Mouse (Mus musculus): ENCODE measurements around the gene Ccdc86. TPM values are rescaled to one million over a fixed set of nuclear protein-coding genes. Genes with fewer than 3 reads are reported as not detected.

Gene Ccdc86
- polyA plus RNA-seq, 1 experiment from 2014 or later: 9.8 TPM

DNA sequence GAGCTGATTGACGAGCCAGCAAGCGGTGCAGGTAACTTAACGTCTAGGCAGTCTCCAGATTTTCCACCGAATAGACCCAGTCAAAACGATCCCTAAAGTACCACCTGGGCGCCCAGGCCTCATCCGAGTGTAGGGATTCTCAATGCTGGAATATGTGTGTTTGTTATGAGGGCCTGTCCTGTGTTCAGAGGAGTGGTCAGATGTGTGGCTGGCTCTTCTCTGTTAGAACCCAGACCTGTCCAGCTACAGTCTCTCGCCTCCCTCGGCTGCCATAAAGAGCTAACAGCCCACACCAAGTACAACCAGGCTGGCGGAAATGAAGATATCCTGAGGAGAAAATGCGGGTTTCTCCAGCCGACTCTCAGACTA lies 10.9 kb upstream of the Ccdc86 start:
- no peak for ATAC-seq (ENCODE audit: low read depth)
- H3K9ac ChIP-seq (replicated peaks; ENCODE audit: low read depth, low read length): no peak overlapping the region
- no peaks in the 10 kb centered on the region for H3K27me3 ChIP-seq (ENCODE audit: control insufficient read depth, insufficient read depth, low read length)
- H3K27ac ChIP-seq (ENCODE audit: low read depth, low read length): no peak overlapping the region
- 41% methylated on average over 12 of the region's 12 CpGs for WGBS
- no peaks in the 10 kb centered on the region for H3K4me1 ChIP-seq (ENCODE audit: control insufficient read depth, insufficient read depth, low read length)
- no peak overlapping the region for H3K4me3 ChIP-seq (ENCODE audit: low read depth, low read length)
- no peaks in the 10 kb centered on the region for H3K9me3 ChIP-seq (ENCODE audit: control insufficient read depth, low read length)
- no peak overlapping the region for H3K4me2 ChIP-seq (ENCODE audit: low read depth, low read length)
- no peaks in the 10 kb centered on the region for H3K36me3 ChIP-seq (ENCODE audit: control insufficient read depth, insufficient read depth, low read length)

DNA sequence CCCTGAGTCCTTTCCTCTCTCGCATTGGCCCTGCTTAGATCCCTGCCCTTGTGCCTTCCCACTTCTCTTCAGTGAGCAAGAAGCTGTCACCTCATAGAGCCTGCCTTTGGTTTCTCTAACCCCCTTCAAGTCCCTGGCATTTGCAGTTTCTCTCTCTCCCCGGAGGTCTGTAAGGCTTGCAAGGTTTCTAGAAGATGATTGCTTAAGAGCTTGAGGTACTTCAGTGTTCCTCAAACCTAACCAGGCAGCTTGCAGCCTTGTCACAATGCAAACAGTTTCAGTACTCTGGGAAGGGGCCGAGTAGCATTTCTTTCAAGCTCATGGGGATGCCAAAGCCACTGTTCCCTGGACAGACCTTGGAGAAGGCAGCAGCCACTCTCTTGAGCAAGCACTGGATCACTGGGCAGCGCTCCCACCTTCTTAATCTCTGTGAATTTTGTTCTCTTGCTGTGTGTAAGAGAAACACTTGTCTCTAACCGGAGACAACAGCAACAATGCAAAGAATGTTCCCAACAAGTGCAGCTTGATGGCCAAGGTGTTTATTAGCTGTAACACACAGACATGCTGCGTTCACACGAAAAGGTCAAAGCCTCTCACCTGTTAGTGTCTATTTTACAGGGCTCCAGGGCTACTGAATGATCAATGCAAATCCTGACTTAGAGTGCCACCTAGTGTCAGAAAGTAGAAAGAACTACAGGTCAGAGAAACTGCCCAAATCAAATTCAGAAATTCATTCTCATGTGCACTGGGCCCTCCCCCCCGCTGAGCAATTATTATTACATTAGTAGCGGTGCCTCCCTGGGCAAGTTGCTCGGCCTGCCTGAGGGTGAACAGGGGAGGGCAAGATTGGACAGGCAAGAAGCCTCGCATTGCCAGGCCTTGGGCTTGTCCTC lies 10.3 kb upstream of the Ccdc86 start:
- Histone ChIP-seq H3K4me1 (ENCODE audit: control insufficient read depth, insufficient read depth, low read length) (no peaks in the 10 kb centered on the region), H3K36me3 (ENCODE audit: control insufficient read depth, insufficient read depth, low read length) (no peaks in the 10 kb centered on the region), H3K27me3 (ENCODE audit: control insufficient read depth, insufficient read depth, low read length) (no peaks in the 10 kb centered on the region), H3K4me2 (ENCODE audit: low read depth, low read length) (no peak overlapping the region), H3K9me3 (ENCODE audit: control insufficient read depth, low read length) (no peaks in the 10 kb centered on the region), H3K9ac (replicated peaks; ENCODE audit: low read depth, low read length) (no peak overlapping the region), H3K27ac (ENCODE audit: low read depth, low read length) (no peak overlapping the region), H3K4me3 (ENCODE audit: low read depth, low read length) (no peak overlapping the region)
- WGBS: 34% methylated on average over 11 of the region's 11 CpGs
- ATAC-seq (ENCODE audit: low read depth): peak; percentile 76

DNA sequence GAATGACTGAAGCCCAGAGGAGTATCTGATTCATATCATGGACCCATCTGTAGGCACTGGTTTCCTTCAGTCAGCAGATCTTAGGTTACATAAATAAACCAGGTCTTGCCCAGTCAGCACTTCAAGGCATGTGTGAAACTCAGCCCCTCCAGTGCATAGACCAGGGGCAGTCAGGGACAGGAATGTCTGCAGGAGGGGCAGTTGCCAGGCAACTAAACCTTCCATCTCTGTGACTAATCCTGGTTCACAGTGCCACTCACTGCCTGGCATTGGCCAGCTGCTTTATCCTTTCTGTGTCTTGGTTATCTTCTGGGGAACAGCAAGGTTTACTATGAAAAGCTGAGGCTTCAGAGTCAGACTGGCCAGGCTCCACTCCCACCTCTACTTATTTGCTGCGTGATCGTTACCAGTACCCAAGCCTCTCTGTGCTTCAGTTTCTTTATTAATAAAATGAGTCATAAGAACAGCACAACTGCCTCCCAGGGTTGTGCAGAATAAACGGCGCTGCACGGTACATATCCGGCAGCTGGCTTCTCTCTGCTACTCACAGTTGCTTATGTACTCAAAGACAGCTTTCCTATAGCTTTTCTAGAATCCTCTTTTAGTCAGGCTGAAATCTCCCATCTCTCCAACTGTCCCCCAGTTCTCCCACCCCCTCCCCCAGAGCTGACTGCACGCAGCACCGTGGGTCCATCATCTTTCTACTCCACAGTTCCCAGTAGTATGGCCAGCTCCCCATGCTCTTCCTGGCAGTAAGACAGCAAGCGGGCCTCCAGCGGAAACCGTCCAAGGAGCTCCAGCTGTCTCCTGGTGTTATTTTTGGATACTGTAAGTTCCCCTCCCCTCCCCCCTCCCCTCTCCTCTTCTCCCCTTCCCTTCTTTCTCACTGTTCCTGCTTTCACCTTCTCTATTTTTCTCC lies 3.2 kb upstream of the Ccdc86 start:
- Histone ChIP-seq H3K27ac (ENCODE audit: low read depth, low read length) (no peak overlapping the region), H3K36me3 (ENCODE audit: control insufficient read depth, insufficient read depth, low read length) (no peaks in the 10 kb centered on the region), H3K9me3 (ENCODE audit: control insufficient read depth, low read length) (no peaks in the 10 kb centered on the region), H3K4me3 (ENCODE audit: low read depth, low read length) (no peak overlapping the region), H3K27me3 (ENCODE audit: control insufficient read depth, insufficient read depth, low read length) (no peaks in the 10 kb centered on the region), H3K4me1 (ENCODE audit: control insufficient read depth, insufficient read depth, low read length) (peaks cover 15% of the 10 kb centered on the region), H3K4me2 (ENCODE audit: low read depth, low read length) (no peak overlapping the region), H3K9ac (replicated peaks; ENCODE audit: low read depth, low read length) (no peak overlapping the region)
- 73% methylated on average over 11 of the region's 11 CpGs for WGBS
- ATAC-seq (ENCODE audit: low read depth): no peak

DNA sequence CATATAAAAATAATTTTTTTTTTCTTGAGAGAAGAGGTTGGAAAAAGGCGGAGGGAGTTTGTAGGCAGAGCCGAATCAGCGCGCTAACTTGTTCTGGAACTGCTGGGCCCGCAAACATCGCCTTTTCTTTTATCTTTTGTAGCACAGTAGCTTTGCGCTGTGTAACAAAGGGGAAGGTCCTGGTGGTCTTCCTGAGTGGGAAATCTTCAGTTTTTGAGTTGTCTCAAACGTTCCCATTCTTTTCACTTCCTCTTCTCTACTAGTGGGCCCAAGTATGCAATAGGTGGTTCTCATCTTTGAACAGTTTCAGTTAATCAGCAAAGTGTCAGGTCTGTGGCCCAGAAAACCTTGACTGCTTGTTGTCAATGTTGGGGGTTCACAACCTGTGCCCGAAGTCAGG lies 492 bp upstream of the Ccdc86 start:
- peak overlapping the region; percentile 54 for H3K4me3 ChIP-seq (ENCODE audit: low read depth, low read length)
- peak overlapping the region; percentile 28; the same call in 1 of the 2 replicates for H3K9ac ChIP-seq (replicated peaks; ENCODE audit: low read depth, low read length)
- peaks cover 20% of the 10 kb centered on the region for H3K4me1 ChIP-seq (ENCODE audit: control insufficient read depth, insufficient read depth, low read length)
- peak; percentile 1; the same call in 1 of the 2 replicates for ATAC-seq (ENCODE audit: low read depth)
- no peaks in the 10 kb centered on the region for H3K27me3 ChIP-seq (ENCODE audit: control insufficient read depth, insufficient read depth, low read length)
- H3K9me3 ChIP-seq (ENCODE audit: control insufficient read depth, low read length): no peaks in the 10 kb centered on the region
- peaks cover 4% of the 10 kb centered on the region; the same call in 1 of the 2 replicates for H3K36me3 ChIP-seq (ENCODE audit: control insufficient read depth, insufficient read depth, low read length)
- H3K4me2 ChIP-seq (ENCODE audit: low read depth, low read length): peak overlapping the region; percentile 100
- peak overlapping the region; percentile 39; the same call in 1 of the 2 replicates for H3K27ac ChIP-seq (ENCODE audit: low read depth, low read length)
- 34% methylated on average over 9 of the region's 9 CpGs for WGBS

DNA sequence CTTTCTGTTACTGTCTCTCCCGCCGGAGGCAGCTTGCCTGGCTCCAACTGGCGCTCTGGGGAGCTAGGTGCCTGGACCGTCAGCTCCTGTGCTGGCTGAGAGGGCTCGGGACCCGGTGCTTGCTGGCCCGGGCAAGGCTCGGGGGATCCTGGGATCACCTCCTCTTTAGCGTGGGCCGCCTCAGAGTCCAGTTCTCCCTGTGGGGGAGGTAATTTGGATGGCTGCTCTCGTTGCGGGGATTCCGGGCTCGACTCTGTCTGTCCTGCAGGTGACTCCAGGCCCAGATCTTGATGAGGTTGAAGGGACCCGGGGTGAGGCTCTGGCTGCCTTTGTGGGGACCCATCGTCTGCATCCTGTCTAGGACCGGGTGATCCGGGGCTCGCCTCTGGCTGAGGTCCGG lies 650 bp downstream of the Ccdc86 start:
- 0 out of 2 replicates have a peak, but pooled peaks have one; percentile 1 for ATAC-seq (ENCODE audit: low read depth)
- Histone ChIP-seq H3K4me3 (ENCODE audit: low read depth, low read length) (peak overlapping the region; percentile 54), H3K27me3 (ENCODE audit: control insufficient read depth, insufficient read depth, low read length) (no peaks in the 10 kb centered on the region), H3K4me1 (ENCODE audit: control insufficient read depth, insufficient read depth, low read length) (peaks cover 20% of the 10 kb centered on the region), H3K36me3 (ENCODE audit: control insufficient read depth, insufficient read depth, low read length) (peaks cover 16% of the 10 kb centered on the region), H3K9ac (replicated peaks; ENCODE audit: low read depth, low read length) (peak overlapping the region; percentile 80), H3K27ac (ENCODE audit: low read depth, low read length) (no peak overlapping the region), H3K9me3 (ENCODE audit: control insufficient read depth, low read length) (no peaks in the 10 kb centered on the region), H3K4me2 (ENCODE audit: low read depth, low read length) (peak overlapping the region; percentile 100)
- whole genome bisulfite sequencing: under 1% methylated on average over 20 of the region's 20 CpGs

DNA sequence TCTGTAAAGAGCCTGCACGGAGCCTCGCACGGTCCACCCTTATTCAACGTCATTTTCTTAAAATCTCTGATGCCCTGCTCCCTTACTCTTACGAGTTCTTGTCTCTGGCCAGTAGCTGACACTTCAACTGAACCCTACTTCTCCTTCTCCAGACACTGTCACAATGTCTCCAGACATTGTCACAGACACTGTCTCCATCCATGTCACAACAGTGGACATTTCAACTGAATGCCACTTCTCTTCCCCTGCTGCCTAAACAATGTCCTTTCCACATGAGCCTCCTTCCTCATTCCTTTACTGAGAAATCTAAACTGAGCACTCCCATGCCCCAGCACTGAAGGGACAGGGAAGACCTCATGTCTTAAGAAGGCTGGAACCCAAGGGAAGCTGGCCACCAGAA lies 1.8 kb downstream of the Ccdc86 start:
- Histone ChIP-seq H3K27ac (ENCODE audit: low read depth, low read length) (no peak overlapping the region), H3K9me3 (ENCODE audit: control insufficient read depth, low read length) (no peaks in the 10 kb centered on the region), H3K36me3 (ENCODE audit: control insufficient read depth, insufficient read depth, low read length) (peaks cover 27% of the 10 kb centered on the region), H3K4me3 (ENCODE audit: low read depth, low read length) (peak overlapping the region; percentile 54; the same call in 1 of the 2 replicates), H3K4me1 (ENCODE audit: control insufficient read depth, insufficient read depth, low read length) (peaks cover 20% of the 10 kb centered on the region), H3K4me2 (ENCODE audit: low read depth, low read length) (peak overlapping the region; percentile 100), H3K27me3 (ENCODE audit: control insufficient read depth, insufficient read depth, low read length) (no peaks in the 10 kb centered on the region), H3K9ac (replicated peaks; ENCODE audit: low read depth, low read length) (peak overlapping the region; percentile 32; the same call in 1 of the 2 replicates)
- no peak for ATAC-seq (ENCODE audit: low read depth)
- WGBS: 92% methylated on average over 5 of the region's 5 CpGs

DNA sequence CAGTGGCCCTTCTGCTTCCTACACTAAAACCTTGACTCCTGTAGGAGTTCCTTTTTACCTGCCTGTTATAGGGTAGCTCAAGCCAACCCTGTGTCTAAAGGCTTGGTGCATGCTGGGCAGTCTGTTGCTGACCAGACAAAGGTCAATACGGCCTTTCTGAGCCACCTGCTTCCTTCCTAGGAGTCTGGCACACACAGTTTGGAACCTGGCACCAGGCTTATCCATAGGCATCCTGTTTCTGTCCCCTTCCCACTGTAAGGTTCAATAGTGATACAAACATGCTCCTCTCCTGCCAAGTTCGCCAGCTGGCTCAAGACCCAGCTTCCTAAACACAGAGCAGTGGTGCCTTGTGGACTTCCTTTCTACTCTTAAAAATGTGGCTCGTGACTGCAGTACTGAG lies 2.6 kb downstream of the Ccdc86 start:
- Histone ChIP-seq H3K4me1 (ENCODE audit: control insufficient read depth, insufficient read depth, low read length) (peaks cover 20% of the 10 kb centered on the region), H3K36me3 (ENCODE audit: control insufficient read depth, insufficient read depth, low read length) (peaks cover 29% of the 10 kb centered on the region), H3K27ac (ENCODE audit: low read depth, low read length) (no peak overlapping the region), H3K27me3 (ENCODE audit: control insufficient read depth, insufficient read depth, low read length) (no peaks in the 10 kb centered on the region), H3K9ac (replicated peaks; ENCODE audit: low read depth, low read length) (no peak overlapping the region), H3K9me3 (ENCODE audit: control insufficient read depth, low read length) (no peaks in the 10 kb centered on the region), H3K4me3 (ENCODE audit: low read depth, low read length) (no peak overlapping the region), H3K4me2 (ENCODE audit: low read depth, low read length) (no peak overlapping the region)
- ATAC-seq (ENCODE audit: low read depth): no peak
- WGBS: 90% methylated on average over 3 of the region's 3 CpGs

DNA sequence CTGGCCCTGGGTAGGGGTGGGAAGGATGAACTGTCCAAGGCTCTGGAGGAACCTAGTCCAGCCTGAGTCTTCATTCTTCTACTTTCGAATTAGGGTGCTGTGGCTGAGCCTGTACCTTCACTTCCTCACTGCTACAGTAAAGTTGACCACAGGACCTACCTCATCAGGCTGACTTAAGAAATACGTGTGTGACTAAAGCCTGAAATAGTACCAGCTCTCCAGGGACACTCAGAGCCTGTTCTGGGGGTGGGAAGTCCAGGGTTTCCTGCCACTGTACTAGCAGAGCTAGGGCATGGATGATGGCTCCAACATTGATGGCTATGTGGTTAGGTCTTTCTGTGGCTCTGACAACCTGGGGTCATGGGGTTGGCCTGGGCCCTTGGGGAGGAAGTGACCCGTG lies 5.1 kb downstream of the Ccdc86 start:
- Histone ChIP-seq H3K36me3 (ENCODE audit: control insufficient read depth, insufficient read depth, low read length) (peaks cover 29% of the 10 kb centered on the region), H3K27me3 (ENCODE audit: control insufficient read depth, insufficient read depth, low read length) (no peaks in the 10 kb centered on the region), H3K4me3 (ENCODE audit: low read depth, low read length) (no peak overlapping the region), H3K4me1 (ENCODE audit: control insufficient read depth, insufficient read depth, low read length) (peaks cover 26% of the 10 kb centered on the region), H3K4me2 (ENCODE audit: low read depth, low read length) (no peak overlapping the region), H3K9me3 (ENCODE audit: control insufficient read depth, low read length) (no peaks in the 10 kb centered on the region), H3K9ac (replicated peaks; ENCODE audit: low read depth, low read length) (no peak overlapping the region), H3K27ac (ENCODE audit: low read depth, low read length) (no peak overlapping the region)
- ATAC-seq (ENCODE audit: low read depth): no peak
- WGBS: 90% methylated on average over 3 of the region's 3 CpGs
